Mouse (Mus musculus) heart, embryonic 14.5 days (tissue): ENCODE results near the gene Arhgap42. TPM values are rescaled to one million over a fixed set of nuclear protein-coding genes. Genes with fewer than 3 reads are reported as not detected.

Experiments
- ATAC-seq: fragments of 200-750 bp; cut with Nextera tagmentation; 2 replicates; pipeline ENCODE4 v1.8.0; 2017; ENCODE audit warnings: low read depth, moderate TSS enrichment; ENCODE audit not compliant: insufficient number of reproducible peaks, insufficient read depth, low FRiP score
- H3K27ac ChIP-seq, 2 experiments: fragments of 200-500 bp in 1 of 2; fragments of 300-500 bp in 1 of 2; sonication (generic) in 1 of 2; replicated peaks in 1 of 2; 2 replicates each; pipeline ENCODE4 v1.5.1; 2012 to 2014; ENCODE audit warnings: low read depth in 2 of 2, low read length in 2 of 2, control low read depth in 1 of 2, mild to moderate bottlenecking in 1 of 2, mixed read lengths in 1 of 2; ENCODE audit not compliant: control insufficient read depth in 1 of 2, insufficient read depth in 1 of 2
- H3K27me3 ChIP-seq: fragments of 300-500 bp; sonication (generic); 2 replicates; pipeline ENCODE4 v1.6.1; 2014; ENCODE audit warnings: mild to moderate bottlenecking, low read length, control low read depth; ENCODE audit not compliant: control insufficient read depth, insufficient read depth
- H3K36me3 ChIP-seq: fragments of 300-500 bp; sonication (generic); 2 replicates; pipeline ENCODE4 v1.6.1; 2014; ENCODE audit warnings: mild to moderate bottlenecking, control low read depth, low read length, mixed read lengths; ENCODE audit not compliant: control insufficient read depth, insufficient read depth
- H3K4me1 ChIP-seq, 2 experiments: fragments of 200-500 bp in 1 of 2; fragments of 300-500 bp in 1 of 2; sonication (generic) in 1 of 2; 2 replicates each; pipeline ENCODE4 v1.6.1; 2012 to 2014; ENCODE audit warnings: low read length in 2 of 2, control low read depth in 1 of 2, mixed read lengths in 1 of 2; ENCODE audit not compliant: control insufficient read depth in 2 of 2, insufficient read depth in 2 of 2
- H3K4me2 ChIP-seq: fragments of 300-500 bp; sonication (generic); 2 replicates; pipeline ENCODE4 v1.6.1; 2014; ENCODE audit warnings: mild to moderate bottlenecking, low read length
- H3K4me3 ChIP-seq, 2 experiments: fragments of 200-500 bp in 1 of 2; fragments of 300-500 bp in 1 of 2; sonication (generic) in 1 of 2; 2 replicates each; pipeline ENCODE4 v1.5.1; 2012 to 2014; ENCODE audit warnings: low read length in 2 of 2, mild to moderate bottlenecking in 2 of 2, control low read depth in 1 of 2, low read depth in 1 of 2, moderate library complexity in 1 of 2; ENCODE audit not compliant: control insufficient read depth in 1 of 2, insufficient read depth in 1 of 2
- H3K9ac ChIP-seq: fragments of 300-500 bp; sonication (generic); 2 replicates; pipeline ENCODE4 v1.6.1; 2014; ENCODE audit warnings: mild to moderate bottlenecking, low read length
- H3K9me3 ChIP-seq: fragments of 300-500 bp; sonication (generic); 2 replicates; pipeline ENCODE4 v1.6.1; 2016; ENCODE audit warnings: low read length, control low read depth; ENCODE audit not compliant: control insufficient read depth
- WGBS: fragments of 180-500 bp; shearing (Covaris S2); extraction: QIAGEN DNeasy Blood & Tissue Kit; methylation state at CpG from one replicate; pipeline ENCODE4 v1.1.7; 2014; 5-methylcytosine and 5-hydroxymethylcytosine counted together
- polyA plus RNA-seq: library from polyadenylated mRNA; unstranded; fragments of >200 nt; fragmentation: Nextera tagmentation; extraction: Ambion mirVana; gene quantifications from 2 replicates; pipeline ENCODE4 v1.2.1, GENCODE M21; 2014

The Arhgap42 gene
- polyA plus RNA-seq, 1 experiment from 2014 or later = 14.8 TPM

- 74% methylated on average over 3 of the region's 3 CpGs for WGBS
- ATAC-seq = no peak
- H3K4me2 ChIP-seq = no peak overlapping the region
Measured at GRCm38 (mm10) chr9:9104761-9105160, 134.1 kb downstream of the Arhgap42 start.

DNA sequence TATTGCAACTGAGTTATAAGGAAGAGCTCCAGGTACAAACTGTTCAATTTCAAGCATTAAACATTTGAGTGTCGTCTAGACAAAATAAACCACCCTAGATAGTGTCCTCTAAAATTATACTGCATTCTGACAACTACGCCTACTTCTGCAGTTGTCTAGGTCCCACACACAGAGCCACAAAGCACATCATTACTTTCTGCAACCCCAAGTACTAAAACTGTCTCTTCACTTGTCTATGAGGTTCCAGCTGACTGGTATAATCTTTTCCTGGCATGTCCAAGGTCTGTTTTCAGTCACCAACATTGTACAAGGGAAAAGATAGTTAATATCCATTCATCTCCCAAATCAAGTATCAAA lies 136.8 kb downstream of the Arhgap42 start:
- H3K9me3 ChIP-seq = no peaks in the 10 kb centered on the region
- H3K27me3 ChIP-seq = no peaks in the 10 kb centered on the region
- no peak overlapping the region for H3K27ac ChIP-seq
- H3K4me1 ChIP-seq = no peaks in the 10 kb centered on the region
- 83% methylated on average over 2 of the region's 2 CpGs for WGBS
- H3K9ac ChIP-seq = no peak overlapping the region
- no peak for ATAC-seq
- no peak overlapping the region for H3K4me2 ChIP-seq
- no peaks in the 10 kb centered on the region for H3K36me3 ChIP-seq
- H3K4me3 ChIP-seq = no peak overlapping the region

More at GRCm38 (mm10) chr9:9104761-9105160, 134.1 kb downstream of the Arhgap42 start:
- no peak overlapping the region for H3K9ac ChIP-seq
- no peaks in the 10 kb centered on the region for H3K4me1 ChIP-seq
- no peak overlapping the region for H3K27ac ChIP-seq
- H3K36me3 ChIP-seq = no peaks in the 10 kb centered on the region
- H3K9me3 ChIP-seq = no peaks in the 10 kb centered on the region
- H3K4me3 ChIP-seq = no peak overlapping the region
- no peaks in the 10 kb centered on the region for H3K27me3 ChIP-seq

- 84% methylated on average over 12 of the region's 12 CpGs for WGBS
- no peak overlapping the region for H3K9ac ChIP-seq
- H3K4me1 ChIP-seq = no peaks in the 10 kb centered on the region
- no peaks in the 10 kb centered on the region for H3K27me3 ChIP-seq
- ATAC-seq = no peak
- H3K4me3 ChIP-seq = no peak overlapping the region
- H3K9me3 ChIP-seq = no peaks in the 10 kb centered on the region
- no peak overlapping the region for H3K4me2 ChIP-seq
- H3K27ac ChIP-seq = no peak overlapping the region
- H3K36me3 ChIP-seq = no peaks in the 10 kb centered on the region
Measured at GRCm38 (mm10) chr9:9101482-9102157, 137.3 kb downstream of the Arhgap42 start.

GRCm38 (mm10) chr9:9101055-9101454 lies 137.8 kb downstream of the Arhgap42 start:
- Histone ChIP-seq H3K4me2 (no peak overlapping the region), H3K4me1 (no peaks in the 10 kb centered on the region), H3K9me3 (no peaks in the 10 kb centered on the region), H3K9ac (no peak overlapping the region), H3K27me3 (no peaks in the 10 kb centered on the region), H3K4me3 (no peak overlapping the region), H3K27ac (no peak overlapping the region), H3K36me3 (no peaks in the 10 kb centered on the region)
- 76% methylated on average over 4 of the region's 4 CpGs for WGBS
- ATAC-seq = no peak

DNA sequence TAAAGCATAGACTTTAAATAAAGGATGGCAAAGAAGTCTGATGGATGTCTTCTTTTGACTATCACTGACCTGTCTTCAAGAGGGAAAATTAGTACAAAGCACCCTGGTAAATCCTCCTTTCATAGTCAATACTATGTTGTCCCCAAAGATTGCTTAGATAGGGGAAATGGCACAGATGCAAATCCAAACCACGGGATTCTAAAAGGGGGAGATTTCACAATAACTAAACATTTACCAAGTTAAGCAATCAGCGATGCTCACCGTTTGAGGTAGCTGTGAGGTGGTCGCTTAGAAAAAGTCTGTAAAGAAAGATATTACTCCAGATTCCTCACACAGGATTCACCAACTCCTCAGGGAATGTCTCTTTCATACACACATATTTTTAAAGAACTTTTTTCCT lies 141.1 kb downstream of the Arhgap42 start:
- no peaks in the 10 kb centered on the region for H3K36me3 ChIP-seq
- no peaks in the 10 kb centered on the region for H3K9me3 ChIP-seq
- H3K4me2 ChIP-seq = no peak overlapping the region
- 82% methylated on average over 4 of the region's 4 CpGs for WGBS
- no peak overlapping the region for H3K9ac ChIP-seq
- no peak for ATAC-seq
- H3K27me3 ChIP-seq = no peaks in the 10 kb centered on the region
- H3K27ac ChIP-seq = no peak overlapping the region
- no peaks in the 10 kb centered on the region for H3K4me1 ChIP-seq
- H3K4me3 ChIP-seq = no peak overlapping the region

DNA sequence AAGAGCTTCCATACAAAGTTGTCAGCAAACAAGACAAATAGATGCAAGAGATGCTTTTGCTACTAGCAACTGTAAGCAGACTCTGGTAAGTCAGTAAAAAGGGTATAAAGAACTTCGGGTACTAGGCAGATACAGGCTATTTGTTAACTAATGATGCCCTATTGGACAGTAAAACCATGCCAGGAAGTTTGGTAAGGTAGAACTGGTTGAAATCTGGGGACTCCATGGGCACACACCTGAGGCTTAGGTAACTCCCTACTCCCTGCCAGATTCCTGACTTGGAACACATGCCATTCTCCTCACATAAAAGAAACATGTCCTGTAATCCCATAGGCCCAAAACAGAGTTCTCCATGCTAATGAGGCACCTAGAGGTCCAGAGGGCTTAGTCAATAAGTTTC lies 142.1 kb downstream of the Arhgap42 start:
- H3K36me3 ChIP-seq = no peaks in the 10 kb centered on the region
- H3K27ac ChIP-seq = no peak overlapping the region
- no peaks in the 10 kb centered on the region for H3K4me1 ChIP-seq
- no peak overlapping the region for H3K9ac ChIP-seq
- H3K4me2 ChIP-seq = no peak overlapping the region
- H3K4me3 ChIP-seq = no peak overlapping the region
- no peak for ATAC-seq
- no peaks in the 10 kb centered on the region for H3K27me3 ChIP-seq
- 83% methylated on average over 1 of the region's 1 CpGs for WGBS
- no peaks in the 10 kb centered on the region for H3K9me3 ChIP-seq

GRCm38 (mm10) chr9:9093096-9093495 lies 145.8 kb downstream of the Arhgap42 start:
- Histone ChIP-seq H3K27me3 (no peaks in the 10 kb centered on the region), H3K27ac (no peak overlapping the region), H3K4me3 (no peak overlapping the region), H3K4me2 (no peak overlapping the region), H3K4me1 (no peaks in the 10 kb centered on the region), H3K9ac (no peak overlapping the region), H3K36me3 (no peaks in the 10 kb centered on the region), H3K9me3 (no peaks in the 10 kb centered on the region)
- 64% methylated on average over 1 of the region's 1 CpGs for WGBS
- ATAC-seq = no peak

DNA sequence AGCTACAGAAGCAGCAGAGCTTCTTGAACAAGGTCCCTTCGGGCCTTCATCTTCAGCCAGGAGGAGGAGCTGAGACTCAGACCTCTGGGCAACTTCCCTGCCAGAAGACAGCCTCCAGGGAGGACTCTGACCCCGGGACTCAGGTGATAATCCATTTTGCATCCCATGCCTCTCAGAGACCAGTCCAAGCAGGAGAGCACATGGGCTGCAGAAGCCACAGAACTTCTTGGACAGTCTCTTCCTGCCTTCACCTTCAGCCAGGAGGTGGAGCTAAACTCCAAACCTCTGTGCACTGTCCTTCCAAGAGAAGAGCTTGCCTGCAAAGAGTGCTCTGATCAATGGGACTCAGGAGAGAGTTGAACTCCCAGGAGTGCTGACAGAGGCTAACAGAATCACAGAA lies 155.5 kb downstream of the Arhgap42 start:
- Histone ChIP-seq H3K9ac (no peak overlapping the region), H3K36me3 (no peaks in the 10 kb centered on the region), H3K4me3 (no peak overlapping the region), H3K27ac (no peak overlapping the region), H3K27me3 (no peaks in the 10 kb centered on the region), H3K4me1 (no peaks in the 10 kb centered on the region), H3K4me2 (no peak overlapping the region), H3K9me3 (no peaks in the 10 kb centered on the region)
- no peak for ATAC-seq
- 54% methylated on average over 2 of the region's 2 CpGs for WGBS
